Mouse (Mus musculus) C2C12 (cell line): ENCODE results near the gene Ghr.

Experiments
- CTCF ChIP-seq: IDR thresholded peaks from one replicate; pipeline ENCODE4 v1.5.1; 2011; ENCODE audit not compliant: control insufficient read depth, insufficient read depth, insufficient read length
- FOSL1 ChIP-seq: IDR thresholded peaks from one replicate; pipeline ENCODE4 v1.8.0; 2011; ENCODE audit warnings: mild to moderate bottlenecking, low read length; ENCODE audit not compliant: poor library complexity, insufficient read depth, severe bottlenecking
- MAX ChIP-seq: IDR thresholded peaks from one replicate; pipeline ENCODE4 v1.6.1; 2011; ENCODE audit warnings: mild to moderate bottlenecking, control low read depth
- MYOD1 ChIP-seq: IDR thresholded peaks from one replicate; pipeline ENCODE4 v1.6.1; 2011; ENCODE audit warnings: low read depth; ENCODE audit not compliant: control insufficient read depth, insufficient read length
- USF1 ChIP-seq: IDR thresholded peaks from one replicate; pipeline ENCODE4 v1.6.1; 2011; ENCODE audit warnings: low read depth, mild to moderate bottlenecking, control low read depth, moderate library complexity

DNA sequence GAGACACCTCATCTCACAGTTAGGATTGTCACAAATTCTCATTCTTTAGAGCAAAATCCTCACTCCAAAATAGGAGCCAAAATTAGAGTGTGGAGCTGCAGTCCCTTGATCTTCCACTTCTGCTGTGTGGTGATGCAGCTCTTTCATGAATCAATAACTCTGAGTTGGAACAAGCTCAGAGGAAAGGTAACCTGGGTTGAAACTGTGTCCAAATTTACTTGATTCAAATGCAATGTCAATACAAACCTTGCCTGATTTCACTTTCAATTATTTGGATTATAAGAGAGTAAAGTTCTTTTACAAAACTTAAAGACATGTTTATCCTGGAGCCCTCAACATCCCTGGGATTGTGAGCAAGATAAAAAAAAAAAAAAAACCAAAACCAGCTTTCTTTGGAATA is 260.3 kb downstream of the Ghr start:
- TF ChIP-seq MYOD1, result no peak
- no peak for TF ChIP-seq CTCF
- TF ChIP-seq FOSL1, result no peak
- TF ChIP-seq MAX, result no peak
- no peak for TF ChIP-seq USF1
